Mouse (Mus musculus) testis, adult 2 months (tissue): Measurements from ENCODE around the gene Amph.

ENCODE experiments used
- CTCF ChIP-seq: fragments of 200-500 bp; IDR thresholded peaks from 2 replicates; pipeline ENCODE4 v1.5.1; 2012; ENCODE audit warnings: low read depth, mild to moderate bottlenecking, inconsistent platforms, low read length, moderate library complexity; ENCODE audit not compliant: control insufficient read depth, insufficient read depth, insufficient replicate concordance
- POLR2A ChIP-seq: fragments of 200-500 bp; IDR thresholded peaks from 2 replicates; pipeline ENCODE4 v1.6.1; 2012; ENCODE audit warnings: low read depth, mild to moderate bottlenecking, inconsistent platforms, low read length, moderate library complexity; ENCODE audit not compliant: control insufficient read depth

DNA sequence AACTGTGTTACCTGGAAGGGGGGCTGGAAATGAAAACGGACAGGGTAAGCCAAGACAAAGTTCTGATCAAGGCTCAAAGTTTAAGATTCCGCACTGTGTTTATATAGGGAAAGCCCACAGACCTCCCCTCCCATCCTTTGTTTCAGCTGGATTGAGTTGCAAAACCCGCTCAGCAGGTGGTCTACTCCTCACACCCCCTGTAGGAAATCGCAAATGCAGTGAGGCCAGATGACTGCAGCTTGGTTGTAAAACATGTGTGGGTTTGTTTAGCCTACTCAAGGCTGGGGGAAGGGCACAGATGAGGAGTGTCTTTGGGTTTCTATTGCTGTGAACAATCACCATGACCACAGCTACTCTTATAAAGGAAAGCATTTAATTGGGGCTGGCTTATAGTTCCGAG lies 189.9 kb downstream of the Amph start:
- TF ChIP-seq CTCF (no peak), POLR2A (no peak)
